Mouse (Mus musculus) activated CD4-positive, CD25-positive, alpha-beta regulatory T cell, adult 4 months (primary cell): ENCODE measurements around the gene Cyth2. TPM values are rescaled to one million over a fixed set of nuclear protein-coding genes. Genes with fewer than 3 reads are reported as not detected.

Experiments used
- ATAC-seq: one replicate; pipeline ENCODE4 v1.8.0; 2017
- polyA plus RNA-seq, 2 experiments: library from polyadenylated mRNA; unstranded; fragments of 100-300 nt; shearing (Covaris generic); gene quantifications; one replicate each; pipeline ENCODE4 v1.2.1; 2017

Cyth2 gene
- polyA plus RNA-seq, 2 experiments from 2014 or later, result 13.0 to 14.4 TPM

GRCm38 (mm10) chr7:45784524-45785372, 29.6 kb downstream of the Cyth2 start, which contains the start of gene Sult2b1:
TSS of gene Sult2b1 (minus strand) at chr7:45784669.
- ATAC-seq, result no peak

DNA sequence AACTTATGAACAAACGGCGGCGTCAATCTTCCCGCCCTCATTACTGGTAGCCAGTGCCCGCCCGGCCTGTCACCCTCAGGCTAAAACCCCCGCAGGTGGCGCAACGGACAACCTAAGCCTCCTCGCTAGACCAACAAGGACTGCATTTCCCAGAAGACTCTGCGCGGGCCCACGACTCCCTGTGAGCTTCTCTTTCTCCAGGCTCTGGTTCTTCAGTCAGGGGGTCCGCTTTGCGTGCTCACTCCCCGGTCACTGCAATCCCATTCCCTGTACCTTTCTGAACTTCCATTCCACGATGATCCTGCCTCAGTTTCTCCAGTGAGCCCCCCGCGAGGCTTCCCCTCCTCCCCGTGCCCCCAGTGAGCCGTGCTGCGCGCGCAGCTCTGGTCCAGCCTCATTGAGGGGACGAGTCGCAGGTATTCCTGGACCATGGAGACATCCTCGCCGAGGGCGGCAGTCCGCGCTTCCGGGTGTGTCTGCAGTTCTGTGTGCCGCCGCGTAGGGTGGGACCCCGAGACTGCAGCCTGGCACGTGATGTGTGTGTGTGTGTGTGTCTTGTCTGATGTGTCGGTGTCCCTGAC, 30.8 kb downstream of the Cyth2 start, which contains the start of gene Lmtk3:
Lmtk3 (plus strand) TSS at position 228 of the 581 bp plus-strand sequence.
- no peak for ATAC-seq

GRCm38 (mm10) chr7:45782271-45782670, 32.1 kb downstream of the Cyth2 start:
- no peak for ATAC-seq

DNA sequence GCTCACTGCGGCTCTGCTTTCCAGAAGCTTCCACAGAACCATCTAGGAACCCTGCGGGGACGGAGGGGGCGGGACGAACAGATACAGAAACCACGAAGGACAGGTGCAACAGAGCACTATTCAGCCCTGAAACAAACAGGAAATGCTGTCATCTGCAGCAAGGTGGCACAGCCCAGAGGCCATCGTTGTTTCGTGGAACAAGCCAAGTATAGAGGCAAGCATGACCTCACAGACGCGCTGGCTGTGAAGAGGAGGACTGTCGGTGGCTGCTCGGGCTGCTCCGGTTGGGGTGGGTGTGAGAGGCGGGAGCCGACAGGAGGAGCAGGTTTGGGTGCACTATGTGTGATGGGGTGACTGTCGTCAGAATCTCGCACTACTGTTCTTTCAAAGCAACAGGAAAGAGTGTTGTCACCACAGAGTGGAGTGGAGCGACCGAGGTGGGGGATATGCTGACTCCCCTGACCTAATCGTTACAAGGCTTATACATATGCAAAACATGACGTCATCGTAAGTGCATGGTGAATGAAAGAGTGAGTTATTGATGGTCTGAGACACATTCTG, 35.2 kb downstream of the Cyth2 start:
- peak; percentile 88 for ATAC-seq

DNA sequence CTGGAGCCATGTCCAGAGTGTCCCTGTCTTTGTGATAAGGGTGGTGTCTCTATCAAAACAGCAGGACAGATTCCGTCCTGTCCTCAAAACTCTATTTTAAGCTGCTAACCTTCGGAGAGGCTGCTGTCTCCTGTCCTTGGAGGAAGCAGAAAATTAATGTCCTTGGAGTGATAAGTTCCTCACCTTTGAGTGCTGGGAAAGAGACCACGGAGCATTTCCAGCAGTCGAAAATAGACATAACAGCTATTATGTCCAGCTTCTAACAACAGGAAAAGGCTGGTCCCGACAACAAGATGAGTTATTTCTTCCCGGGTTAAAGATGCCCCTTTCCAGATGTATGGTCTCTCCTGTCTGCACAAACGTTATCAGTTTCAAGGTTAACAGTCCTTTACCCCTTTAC, 39.1 kb downstream of the Cyth2 start:
- ATAC-seq, result no peak

GRCm38 (mm10) chr7:45771101-45771500, 43.3 kb downstream of the Cyth2 start:
- ATAC-seq, result no peak

DNA sequence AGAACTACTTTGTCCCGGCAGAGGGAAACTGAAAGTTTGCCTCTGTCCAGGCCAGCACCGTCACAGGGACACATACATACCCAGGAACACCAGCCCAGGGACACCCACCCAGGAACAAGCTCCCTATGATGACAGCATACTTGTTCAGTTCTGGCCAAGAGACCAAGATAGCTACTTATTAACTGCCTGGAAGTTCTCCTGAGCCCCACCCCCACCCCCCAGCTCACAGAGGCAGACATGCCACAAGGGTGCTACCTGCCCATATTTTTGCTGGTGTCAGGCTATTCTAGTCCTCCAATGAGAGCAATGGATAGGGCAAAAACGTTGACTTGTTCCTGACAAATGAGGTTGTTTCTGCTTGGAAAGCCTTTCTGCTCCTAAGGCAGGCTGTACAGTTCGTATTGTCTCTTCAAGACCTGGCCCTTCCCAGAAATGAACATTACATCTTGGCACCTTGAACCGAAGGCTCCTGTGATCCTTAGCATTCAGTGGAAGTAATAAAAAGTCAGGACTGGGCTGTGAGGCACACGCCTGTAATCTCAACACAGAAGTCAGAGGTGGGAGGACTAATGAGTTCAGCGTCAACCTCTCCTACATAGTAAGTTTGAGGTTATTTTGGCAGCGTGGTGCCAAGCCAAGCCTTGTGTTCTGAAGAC, 43.8 kb downstream of the Cyth2 start:
- ATAC-seq, result no peak

DNA sequence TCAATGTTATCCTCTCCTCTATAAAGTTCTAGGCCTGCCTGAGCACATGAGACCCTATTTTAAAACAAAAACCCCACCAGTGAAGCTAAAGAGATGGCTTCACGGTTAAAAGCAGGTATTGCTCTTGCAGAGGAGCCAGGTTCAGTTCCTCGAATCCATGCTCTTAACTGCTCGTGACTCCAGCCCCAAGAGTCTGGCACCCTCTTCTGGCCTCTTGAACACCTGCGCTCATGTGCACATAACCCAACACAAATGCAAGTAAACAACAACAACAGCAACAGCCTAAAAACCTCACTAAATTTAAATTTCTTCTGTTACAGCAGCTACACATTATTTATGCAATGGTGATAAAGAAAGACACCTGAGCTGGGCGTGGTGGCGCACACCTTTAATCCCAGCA, 46.9 kb downstream of the Cyth2 start:
- no peak for ATAC-seq

DNA sequence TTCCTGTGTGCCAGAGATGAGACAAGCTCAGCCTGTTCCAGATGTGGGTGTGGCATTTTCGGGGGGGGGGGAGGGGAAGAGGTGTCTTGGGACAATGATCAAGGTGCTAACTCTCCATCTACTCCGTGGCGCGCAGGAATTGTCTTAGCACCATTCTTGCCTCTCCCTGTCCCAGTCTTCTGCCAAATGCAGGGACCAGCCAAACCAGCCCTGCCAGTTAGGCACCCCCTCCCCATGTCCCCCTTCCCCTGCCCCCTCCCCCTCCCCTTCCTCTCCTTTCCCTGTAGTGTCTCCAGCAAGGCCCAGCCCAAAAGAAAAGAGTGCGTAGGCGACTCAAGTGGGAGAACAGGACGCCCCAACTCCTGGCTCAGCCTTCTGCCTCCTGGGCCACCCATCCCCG, 47.6 kb downstream of the Cyth2 start:
- no peak for ATAC-seq

DNA sequence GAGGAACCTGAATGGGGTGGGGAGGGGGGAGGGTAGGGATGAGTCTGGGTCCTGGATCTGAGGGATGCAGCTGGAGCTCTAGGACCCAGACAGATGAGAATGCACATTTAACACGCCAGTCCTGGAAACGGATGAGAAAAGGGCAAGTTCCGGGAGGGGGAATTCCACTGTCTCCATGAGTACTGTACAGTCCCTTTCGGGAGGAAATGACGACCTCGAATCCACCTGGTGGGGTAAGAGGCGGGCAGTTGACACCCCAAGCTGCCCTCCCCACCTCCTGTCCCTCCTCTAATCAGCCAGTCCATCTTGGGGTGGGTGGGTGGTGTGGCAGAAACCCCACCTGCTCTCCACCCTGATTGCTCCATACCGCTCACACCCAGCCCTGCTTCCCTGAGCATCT, 48.4 kb downstream of the Cyth2 start:
- peak; percentile 57 for ATAC-seq

DNA sequence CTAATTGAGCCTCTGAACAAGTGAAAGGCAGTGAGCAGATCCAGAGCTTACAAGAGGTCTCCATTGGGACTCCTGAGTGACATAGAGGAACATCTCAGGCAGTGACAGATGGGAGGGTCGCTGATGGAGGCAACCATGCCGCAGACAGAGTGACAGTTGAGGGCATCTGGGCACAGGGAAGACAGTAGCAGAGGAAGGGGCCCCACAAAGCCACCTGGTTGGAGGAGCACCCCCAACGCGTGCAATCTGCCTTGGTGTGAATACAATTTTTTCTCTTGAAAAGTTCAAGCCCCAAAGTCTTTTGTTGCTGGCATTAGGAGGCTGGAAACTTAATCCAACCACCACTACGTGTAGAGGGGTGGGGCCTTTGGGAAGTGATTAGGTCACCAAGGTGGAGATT, 54.2 kb downstream of the Cyth2 start:
- ATAC-seq, result no peak

DNA sequence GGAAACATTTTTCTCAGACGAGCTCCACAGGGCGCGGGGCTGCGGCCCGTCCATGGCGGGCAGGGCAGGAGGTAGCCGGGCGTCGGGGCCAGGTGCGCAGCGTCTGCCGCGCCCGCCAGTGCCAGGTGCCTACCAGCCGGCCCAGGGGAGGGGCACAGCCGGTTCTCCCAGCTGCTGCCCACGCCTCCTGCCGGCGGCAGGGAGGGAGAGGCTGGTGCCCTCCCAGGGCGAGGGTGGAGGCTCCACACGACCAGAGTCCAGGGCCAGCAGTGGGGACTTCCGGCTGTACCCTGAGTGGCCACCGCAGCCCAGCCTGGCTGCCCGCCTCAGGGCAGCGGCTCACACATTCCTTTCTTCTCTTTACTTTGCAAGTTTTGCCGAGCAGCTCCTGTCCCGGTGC, 55.0 kb downstream of the Cyth2 start:
- ATAC-seq, result no peak

Other genes with a start within 250 kb of the Cyth2 start
- gene Bcat2, start 244.4 kb downstream of the Cyth2 start, polyA plus RNA-seq, result 10 to 100 TPM; 40.9 to 56.9 TPM
- not detected for gene Fgf21, start 199.1 kb downstream of the Cyth2 start, polyA plus RNA-seq
- not detected for gene Fut1, start 197.3 kb downstream of the Cyth2 start, polyA plus RNA-seq
- gene Izumo1, start 192.8 kb downstream of the Cyth2 start, polyA plus RNA-seq, result not detected
- under 1 TPM in 1 of 2 experiments, not detected in 1; 0.50 TPM for gene Rasip1, start 187.1 kb downstream of the Cyth2 start, polyA plus RNA-seq
- gene Mamstr, start 174.6 kb downstream of the Cyth2 start, polyA plus RNA-seq, result not detected
- gene Fut2, start 148.2 kb downstream of the Cyth2 start, polyA plus RNA-seq, result not detected
- gene Ntn5, start 130.6 kb downstream of the Cyth2 start, polyA plus RNA-seq, result not detected
- not detected for gene Sec1, start 120.2 kb downstream of the Cyth2 start, polyA plus RNA-seq
- gene Car11, start 114.7 kb downstream of the Cyth2 start, polyA plus RNA-seq, result under 1 TPM in 1 of 2 experiments, not detected in 1; 0.51 TPM
- 1 to 10 TPM; 5.2 to 8.5 TPM for gene Dbp, start 109.5 kb downstream of the Cyth2 start, polyA plus RNA-seq
- gene Rpl18, start 99.1 kb downstream of the Cyth2 start, polyA plus RNA-seq, result 1,000 to 10,000 TPM; 2,566 to 2,766 TPM
- gene Sphk2, start 96.6 kb downstream of the Cyth2 start, polyA plus RNA-seq, result 10 to 100 TPM; 10.2 to 19.6 TPM
- gene Fam83e, start 93.4 kb downstream of the Cyth2 start, polyA plus RNA-seq, result not detected
- gene Spaca4, start 88.8 kb downstream of the Cyth2 start, polyA plus RNA-seq, result not detected
- gene Lmtk3, start 30.8 kb downstream of the Cyth2 start, polyA plus RNA-seq, result not detected
- 1 to 10 TPM; 2.5 to 6.6 TPM for gene Sult2b1, start 29.9 kb downstream of the Cyth2 start, polyA plus RNA-seq
- not detected for gene Kcnj14, start 10.2 kb upstream of the Cyth2 start, polyA plus RNA-seq
- 10 to 100 TPM; 16.1 to 25.3 TPM for gene Grwd1, start 16.4 kb upstream of the Cyth2 start, polyA plus RNA-seq
- gene Kdelr1, start 58.2 kb upstream of the Cyth2 start, polyA plus RNA-seq, result 10 to 100 TPM; 23.4 to 38.5 TPM
- gene Grin2d, start 63.8 kb upstream of the Cyth2 start, polyA plus RNA-seq, result not detected
- gene Syngr4, start 82.1 kb upstream of the Cyth2 start, polyA plus RNA-seq, result not detected
- gene Tmem143, start 82.4 kb upstream of the Cyth2 start, polyA plus RNA-seq, result 1 to 10 TPM; 5.8 to 6.2 TPM
- gene Emp3, start 106.8 kb upstream of the Cyth2 start, polyA plus RNA-seq, result 100 to 1,000 TPM; 683 to 699 TPM
- gene Ccdc114, start 109.5 kb upstream of the Cyth2 start, polyA plus RNA-seq, result 1 to 10 TPM in 1 of 2 experiments, under 1 TPM in 1; 0.96 to 2.2 TPM
- gene Abcc6, start 215.7 kb upstream of the Cyth2 start, polyA plus RNA-seq, result not detected
- gene Nomo1, start 219.1 kb upstream of the Cyth2 start, polyA plus RNA-seq, result 10 to 100 TPM; 17.1 to 20.4 TPM